Mouse (Mus musculus): ENCODE results near the gene Rora.

DNA sequence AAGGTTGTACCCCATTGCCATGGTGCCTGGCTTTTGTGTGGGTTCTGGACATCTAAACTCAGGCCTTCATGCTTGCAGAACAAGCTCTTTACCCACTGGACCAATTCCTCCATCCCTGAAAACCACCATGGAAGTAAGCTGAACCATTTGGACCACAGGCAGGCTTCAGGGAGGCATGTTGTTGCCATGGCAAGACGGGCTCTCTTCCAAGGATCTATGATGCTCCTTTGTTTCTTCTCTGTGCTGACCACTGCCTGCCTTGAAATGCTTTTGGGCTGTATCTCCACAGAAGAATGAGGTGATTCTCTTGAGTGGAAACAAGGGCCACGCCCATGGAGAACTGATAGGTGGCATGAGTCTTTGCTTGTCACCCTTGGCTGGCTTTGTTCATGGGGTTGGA is 473.0 kb downstream of the Rora start:
- no peak for TF ChIP-seq CTCF (IDR thresholded peaks at IDR 0.05; ENCODE audit: borderline replicate concordance, extremely low read depth, insufficient read depth, insufficient read length)
- TF ChIP-seq POLR2A (IDR thresholded peaks at IDR 0.05; ENCODE audit: borderline replicate concordance, extremely low read depth, insufficient read depth, insufficient read length, poor library complexity, severe bottlenecking): no peak

Measured in brain, embryonic 14.5 days (tissue).